Mouse (Mus musculus) heart, postnatal 4 days (tissue): Measurements from ENCODE around the gene Orai1. TPM values are rescaled to one million over a fixed set of nuclear protein-coding genes. Genes with fewer than 3 reads are reported as not detected.

Experiments used
- DNase-seq: peaks from one replicate; pipeline ENCODE4 v3.0.0; 2021
- total RNA-seq, 2 experiments: library from RNA; stranded (reverse); gene quantifications; 2 replicates each; pipeline ENCODE4 v1.2.3; 2021

Gene Orai1
- total RNA-seq, 2 experiments from 2014 or later = 19.2 to 19.8 TPM

- no peak for DNase-seq
Observed at GRCm38 (mm10) chr5:122997205-122998204, 17.4 kb upstream of the Orai1 start.

GRCm38 (mm10) chr5:123000901-123001300 is 14.0 kb upstream of the Orai1 start:
- DNase-seq = no peak

- peak; percentile 33 for DNase-seq
Observed at GRCm38 (mm10) chr5:123005716-123006592, 8.9 kb upstream of the Orai1 start.

DNA sequence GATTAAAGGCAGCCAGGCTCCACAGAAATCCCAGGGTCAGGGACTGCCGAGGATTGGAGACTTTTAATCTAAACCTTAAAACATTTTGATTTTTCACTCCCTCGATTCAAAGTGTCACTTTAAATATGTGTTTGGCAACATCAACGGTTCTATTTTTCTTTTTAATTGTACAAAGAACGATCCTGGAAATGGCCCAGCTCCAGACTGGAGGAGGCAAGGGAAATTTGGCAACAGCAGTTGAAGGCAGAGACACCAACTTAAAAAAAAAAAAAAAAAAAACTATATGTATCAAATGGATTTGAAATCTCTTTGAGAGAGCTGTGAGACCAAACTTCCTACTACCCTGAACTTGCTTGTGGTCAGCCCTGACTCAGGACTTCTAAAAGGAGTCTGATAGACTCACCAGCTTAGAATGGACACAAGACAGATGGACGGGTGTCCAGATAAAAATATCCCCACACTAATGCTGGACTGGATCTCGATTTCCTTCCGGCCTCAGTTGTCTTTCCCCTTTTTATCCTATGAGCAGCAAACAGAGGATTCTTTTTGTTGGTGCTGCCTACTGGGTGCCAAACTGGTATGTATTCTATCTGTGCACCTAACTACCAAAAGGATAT is 5.9 kb upstream of the Orai1 start:
- no peak for DNase-seq

DNA sequence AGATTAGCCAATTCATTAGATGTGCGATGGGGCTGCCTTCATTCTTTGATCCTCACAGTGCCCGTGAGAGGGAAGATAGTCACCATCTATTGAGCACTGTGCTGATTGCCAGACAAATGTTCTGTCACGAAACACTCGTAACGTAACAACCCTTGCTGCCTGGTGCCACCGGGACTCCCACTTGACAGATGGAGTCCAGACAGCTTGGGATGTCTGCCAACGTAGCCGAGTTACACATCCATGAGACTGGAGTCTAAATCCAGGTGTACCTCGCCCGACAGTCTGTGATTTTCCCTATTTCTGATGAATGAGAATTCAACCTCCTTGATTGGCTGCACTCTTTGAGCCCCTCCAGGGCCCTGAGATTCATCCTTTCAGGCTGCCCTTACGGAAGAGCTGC is 5.0 kb upstream of the Orai1 start:
- DNase-seq = peak; percentile 51

- no peak for DNase-seq
Observed at GRCm38 (mm10) chr5:123010806-123011205, 4.1 kb upstream of the Orai1 start.

GRCm38 (mm10) chr5:123011705-123012104 is 3.2 kb upstream of the Orai1 start:
- no peak for DNase-seq

GRCm38 (mm10) chr5:123013599-123014315 is 1.1 kb upstream of the Orai1 start:
- peak; percentile 78 for DNase-seq

- DNase-seq = no peak
Observed at GRCm38 (mm10) chr5:123015915-123016314, 1.0 kb downstream of the Orai1 start.

GRCm38 (mm10) chr5:123017504-123017903 is 2.6 kb downstream of the Orai1 start:
- DNase-seq = no peak

- peak; percentile 29 for DNase-seq
Observed at GRCm38 (mm10) chr5:123019336-123020016, 4.6 kb downstream of the Orai1 start.

GRCm38 (mm10) chr5:123020426-123020825 is 5.6 kb downstream of the Orai1 start:
- no peak for DNase-seq

DNA sequence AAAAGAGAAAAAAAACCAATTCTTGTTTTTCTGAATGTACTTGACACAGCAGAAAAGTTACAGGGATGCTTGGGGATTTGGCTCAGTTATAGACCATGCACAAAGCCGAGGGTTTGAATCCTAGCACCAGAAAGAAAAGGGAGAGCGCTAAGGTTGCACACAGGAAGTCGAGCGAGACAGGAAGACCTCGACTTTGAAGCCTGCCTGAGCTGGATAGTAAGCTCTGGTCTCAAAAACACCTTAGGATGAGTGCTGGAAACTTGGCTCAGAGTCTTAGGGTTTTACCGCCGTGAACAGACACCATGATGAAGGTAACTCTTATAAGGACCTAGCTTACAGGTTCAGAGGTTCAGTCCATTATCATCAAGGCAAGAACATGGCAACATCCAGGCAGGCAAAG is 6.6 kb downstream of the Orai1 start:
- DNase-seq = no peak

GRCm38 (mm10) chr5:123023049-123023448 is 8.2 kb downstream of the Orai1 start:
- peak; percentile 35 for DNase-seq

DNA sequence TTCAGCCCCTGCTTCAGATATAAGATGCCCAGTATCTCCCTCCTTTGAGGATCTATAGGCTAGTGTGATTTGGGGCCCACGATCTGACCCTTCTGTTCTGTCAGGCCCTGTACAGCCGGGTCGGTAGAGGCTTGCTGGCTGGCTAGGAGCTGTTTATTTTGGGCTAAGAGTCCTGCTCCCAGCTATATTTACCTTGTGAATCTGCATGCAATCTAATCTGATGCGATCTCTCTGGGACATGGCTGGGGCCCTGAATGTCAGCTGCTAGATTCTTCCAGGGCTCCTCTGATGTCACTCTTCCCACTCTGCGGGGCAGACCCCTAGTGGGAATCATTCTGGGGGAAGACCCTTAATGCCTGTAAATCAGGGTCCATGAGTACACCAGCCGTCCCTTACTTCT is 9.4 kb downstream of the Orai1 start:
- DNase-seq = no peak

- no peak for DNase-seq
Observed at GRCm38 (mm10) chr5:123024965-123025573, 10.2 kb downstream of the Orai1 start.

GRCm38 (mm10) chr5:123026414-123026813 is 11.5 kb downstream of the Orai1 start:
- no peak for DNase-seq

DNA sequence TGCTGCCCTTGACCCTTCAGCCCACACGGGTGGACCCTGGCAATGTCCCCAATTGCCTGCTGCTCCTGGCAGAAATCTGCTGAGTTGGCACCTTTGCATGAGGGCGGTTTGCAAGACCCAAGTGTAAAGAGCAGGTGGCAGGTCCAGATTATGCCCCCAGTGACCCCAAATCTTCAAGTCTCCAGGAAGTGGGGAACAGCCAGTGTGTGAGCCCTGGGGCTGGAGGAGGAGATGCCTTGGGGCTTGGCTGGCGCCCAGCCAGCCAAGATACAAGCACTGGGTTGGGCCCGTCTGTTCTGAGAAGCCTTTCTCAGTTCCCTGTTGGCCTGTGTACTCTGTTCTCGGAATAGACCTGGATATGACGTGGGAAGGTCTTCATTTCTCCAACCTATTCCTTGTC is 12.6 kb downstream of the Orai1 start:
- no peak for DNase-seq

GRCm38 (mm10) chr5:123029729-123030128 is 14.9 kb downstream of the Orai1 start:
- no peak for DNase-seq

DNA sequence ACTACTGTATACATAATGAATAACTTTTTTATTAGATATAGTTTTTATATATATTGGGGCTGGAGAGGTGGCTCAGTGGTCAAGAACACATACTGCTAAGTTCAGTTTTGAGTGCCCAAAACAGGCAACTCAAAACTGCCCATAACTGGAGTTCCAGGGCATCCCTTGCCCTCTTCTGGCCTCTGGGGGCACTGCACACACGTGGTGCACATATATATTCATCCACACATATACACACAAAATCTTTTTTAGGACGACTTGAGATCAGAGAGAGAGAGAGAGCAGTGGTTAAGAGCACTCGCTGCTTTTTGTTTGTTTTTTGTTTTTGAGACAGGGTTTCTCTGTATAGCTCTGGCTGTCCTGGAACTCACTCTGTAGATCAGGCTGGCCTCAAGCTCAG is 16.4 kb downstream of the Orai1 start:
- no peak for DNase-seq

DNA sequence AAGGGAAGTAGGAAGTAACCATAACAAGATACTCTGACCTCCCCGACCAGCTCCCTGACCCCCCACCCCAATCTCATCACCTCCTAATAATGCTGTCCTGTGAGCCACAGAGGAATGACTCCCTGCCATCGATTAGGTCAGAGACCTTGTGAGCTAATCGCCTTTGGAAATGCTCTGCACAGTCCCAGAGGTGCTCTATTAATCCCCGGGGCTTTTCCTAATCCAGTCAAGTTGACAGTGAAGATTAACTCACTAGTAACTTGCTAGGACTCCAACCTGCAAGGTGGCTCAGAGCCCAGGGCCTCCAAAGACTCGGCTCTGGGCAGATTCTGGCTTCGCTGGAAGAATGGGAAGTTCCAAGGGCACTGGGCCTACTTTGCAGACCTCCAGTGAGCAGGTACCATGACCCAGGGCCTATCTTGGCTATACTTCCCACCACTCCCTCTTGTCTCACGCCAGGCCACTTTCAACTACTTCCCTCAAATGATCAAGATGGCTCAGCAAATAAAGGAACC is 18.8 kb downstream of the Orai1 start:
- no peak for DNase-seq
